Mouse (Mus musculus): ENCODE results near the gene Poc5. TPM values are rescaled to one million over a fixed set of nuclear protein-coding genes. Genes with fewer than 3 reads are reported as not detected.

Poc5 gene
- total RNA-seq, 2 experiments from 2014 or later = 28.2 to 30.9 TPM

- no peak for DNase-seq (ENCODE audit: extremely low spot score in 1 of 2, low spot score in 2 of 2)
- intact Hi-C loops (cut with DNase I) = no loop called here
Observed at GRCm38 (mm10) chr13:96424496-96425274, 36.6 kb downstream of the Poc5 start.

DNA sequence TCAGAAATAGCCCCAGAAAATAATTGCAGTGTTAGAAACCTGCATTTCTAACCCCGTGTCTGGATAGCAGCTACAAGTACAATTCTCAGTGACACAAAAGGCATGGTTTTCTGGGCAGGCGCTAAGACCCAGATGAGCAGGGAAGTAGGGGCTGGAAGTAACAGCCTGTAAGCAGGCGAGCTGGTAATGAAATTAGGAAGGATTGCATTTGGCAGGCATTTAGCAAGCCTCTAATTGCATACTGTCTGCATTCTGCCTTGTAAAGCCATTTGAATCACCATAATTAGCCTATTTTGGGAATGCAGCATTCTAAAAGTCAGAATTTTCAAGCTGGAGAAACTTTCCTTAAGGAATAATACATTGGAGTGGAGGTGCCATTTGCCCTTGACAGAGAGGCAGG, 38.0 kb downstream of the Poc5 start:
- DNase-seq (ENCODE audit: extremely low spot score in 1 of 2, low spot score in 2 of 2) = peak in 1 of 2 experiments; percentile 40
- intact Hi-C loops (cut with DNase I) = no loop called here

- no peak for DNase-seq (ENCODE audit: extremely low spot score in 1 of 2, low spot score in 2 of 2)
- intact Hi-C loops (cut with DNase I) = no loop called here
Observed at GRCm38 (mm10) chr13:96428531-96428930, 40.4 kb downstream of the Poc5 start.

- intact Hi-C loops (cut with DNase I) = loop anchor here (1.0 kb wide), 1 partner anchor 162 kb away; no protein-coding TSS in a partner anchor
- peak; percentile 75 to 90 for DNase-seq (ENCODE audit: extremely low spot score in 1 of 2, low spot score in 2 of 2)
Observed at GRCm38 (mm10) chr13:96431595-96432156, 43.6 kb downstream of the Poc5 start.

- intact Hi-C loops (cut with DNase I) = no loop called here
- no peak for DNase-seq (ENCODE audit: extremely low spot score in 1 of 2, low spot score in 2 of 2)
Observed at GRCm38 (mm10) chr13:96432376-96432811, 44.3 kb downstream of the Poc5 start.

- no peak for DNase-seq (ENCODE audit: extremely low spot score in 1 of 2, low spot score in 2 of 2)
- intact Hi-C loops (cut with DNase I) = no loop called here
Observed at GRCm38 (mm10) chr13:96433041-96433440, 44.9 kb downstream of the Poc5 start.

GRCm38 (mm10) chr13:96433648-96434190, 45.6 kb downstream of the Poc5 start:
- DNase-seq (ENCODE audit: extremely low spot score in 1 of 2, low spot score in 2 of 2) = no peak
- intact Hi-C loops (cut with DNase I) = no loop called here

DNA sequence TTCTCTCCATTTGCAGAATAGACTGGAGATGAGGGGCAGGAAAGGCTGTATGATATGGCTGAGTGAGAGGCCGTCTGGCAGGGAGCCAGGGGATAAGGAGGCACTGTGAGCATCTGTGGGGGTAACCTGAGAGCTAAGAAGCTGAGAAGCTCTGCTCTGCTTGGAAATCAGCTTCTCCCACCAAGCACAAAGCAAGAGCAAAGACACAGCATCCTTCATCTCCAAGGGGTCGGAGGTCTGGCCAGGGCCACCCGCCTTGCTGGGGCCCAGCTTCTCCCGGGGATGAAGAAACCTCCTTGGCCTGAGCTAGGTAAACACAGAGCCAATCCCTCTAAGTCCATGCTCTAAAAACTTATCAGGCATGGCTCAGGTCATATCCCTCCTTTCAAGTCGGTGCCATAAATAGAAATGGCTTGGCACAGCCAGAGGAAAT, 46.8 kb downstream of the Poc5 start:
- DNase-seq (ENCODE audit: extremely low spot score in 1 of 2, low spot score in 2 of 2) = no peak
- intact Hi-C loops (cut with DNase I) = no loop called here

DNA sequence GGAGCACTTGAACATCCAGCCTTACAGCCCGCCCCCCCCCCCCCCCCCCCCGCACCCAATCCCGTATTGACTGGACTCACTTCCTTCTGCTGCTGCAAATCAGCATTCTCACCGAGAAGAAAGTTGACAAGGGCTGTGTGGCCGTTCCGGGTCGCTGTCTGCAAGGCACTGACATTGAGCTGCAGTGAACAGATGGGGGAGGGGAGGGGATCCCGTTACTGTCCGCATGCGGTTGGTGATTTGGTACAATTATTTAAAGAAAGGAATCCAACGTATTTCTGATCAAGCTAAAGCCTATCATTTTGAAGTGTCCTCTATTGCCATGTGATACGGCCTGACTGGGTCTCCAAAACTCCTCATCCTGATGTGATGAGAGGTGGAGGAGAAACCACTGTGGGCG, 47.7 kb downstream of the Poc5 start:
- intact Hi-C loops (cut with DNase I) = no loop called here
- peak in 1 of 2 experiments; percentile 57 for DNase-seq (ENCODE audit: extremely low spot score in 1 of 2, low spot score in 2 of 2)

DNA sequence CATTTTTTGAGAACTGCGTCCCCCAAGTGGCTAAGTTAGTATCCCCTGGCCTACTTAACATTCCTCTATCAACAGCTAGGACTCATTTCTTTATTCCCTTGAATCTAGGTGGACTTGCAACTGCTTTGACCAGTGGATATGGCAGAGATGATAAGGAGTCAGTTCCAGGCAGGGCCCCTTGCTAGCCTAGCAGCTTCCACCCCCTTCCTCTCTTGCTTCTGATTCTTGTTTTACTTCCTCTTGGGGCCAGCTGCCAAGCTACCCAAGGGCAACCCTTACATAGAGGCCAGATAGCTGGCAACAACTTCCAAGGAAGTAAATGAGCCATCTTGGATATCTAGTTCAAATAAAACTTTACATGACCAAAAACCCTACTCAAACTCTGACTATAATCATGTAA, 48.8 kb downstream of the Poc5 start:
- no peak for DNase-seq (ENCODE audit: extremely low spot score in 1 of 2, low spot score in 2 of 2)
- intact Hi-C loops (cut with DNase I) = no loop called here

DNA sequence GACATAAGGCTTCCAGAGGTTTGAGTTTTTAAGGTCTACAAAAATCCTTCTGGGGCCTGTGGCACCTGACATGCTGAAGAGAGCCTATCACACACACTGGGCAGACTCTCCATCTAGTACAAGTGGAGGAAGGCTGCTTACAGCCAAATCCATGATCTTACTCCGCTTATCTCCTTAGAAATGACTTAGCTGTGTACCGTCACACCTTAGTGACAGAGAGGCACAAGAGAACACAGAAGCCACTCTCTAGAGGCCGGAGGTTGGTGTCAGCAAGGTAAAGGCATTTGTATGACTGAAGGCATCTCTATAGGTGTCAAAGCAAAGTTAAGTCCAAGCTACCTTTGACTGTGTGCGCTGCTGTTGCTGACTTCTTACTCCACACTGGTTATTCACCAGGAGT, 52.3 kb downstream of the Poc5 start:
- intact Hi-C loops (cut with DNase I) = no loop called here
- no peak for DNase-seq (ENCODE audit: extremely low spot score in 1 of 2, low spot score in 2 of 2)

- no peak for DNase-seq (ENCODE audit: extremely low spot score in 1 of 2, low spot score in 2 of 2)
- intact Hi-C loops (cut with DNase I) = no loop called here
Observed at GRCm38 (mm10) chr13:96450205-96450856, 62.2 kb downstream of the Poc5 start.

- no peak for DNase-seq (ENCODE audit: extremely low spot score in 1 of 2, low spot score in 2 of 2)
- intact Hi-C loops (cut with DNase I) = no loop called here
Observed at GRCm38 (mm10) chr13:96450869-96451268, 62.8 kb downstream of the Poc5 start.

- no peak for DNase-seq (ENCODE audit: extremely low spot score in 1 of 2, low spot score in 2 of 2)
- intact Hi-C loops (cut with DNase I) = no loop called here
Observed at GRCm38 (mm10) chr13:96451386-96452140, 63.5 kb downstream of the Poc5 start.

GRCm38 (mm10) chr13:96452621-96453020, 64.5 kb downstream of the Poc5 start:
- no peak for DNase-seq (ENCODE audit: extremely low spot score in 1 of 2, low spot score in 2 of 2)
- intact Hi-C loops (cut with DNase I) = no loop called here

GRCm38 (mm10) chr13:96454288-96454687, 66.2 kb downstream of the Poc5 start:
- DNase-seq (ENCODE audit: extremely low spot score in 1 of 2, low spot score in 2 of 2) = peak in 1 of 2 experiments; percentile 52
- intact Hi-C loops (cut with DNase I) = no loop called here

DNA sequence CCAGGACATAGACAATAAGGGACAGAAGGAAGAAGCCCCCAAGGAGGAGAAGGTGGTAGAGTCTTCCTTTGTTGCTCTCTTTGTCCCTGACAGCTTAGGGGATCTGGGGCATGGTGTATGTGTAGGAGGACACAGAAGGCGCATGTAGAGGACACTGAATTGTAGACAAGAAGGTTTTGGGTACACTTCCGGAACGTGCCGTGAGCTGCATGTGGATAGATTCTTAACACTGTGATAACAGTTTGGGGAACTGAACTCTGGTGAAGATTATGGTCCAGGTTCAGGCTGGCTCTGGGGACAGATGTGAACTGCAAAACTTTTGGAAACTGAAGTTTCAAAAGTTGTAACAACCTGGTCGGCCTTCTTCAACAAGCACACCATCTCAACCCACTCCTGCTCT, 69.5 kb downstream of the Poc5 start:
- intact Hi-C loops (cut with DNase I) = no loop called here
- no peak for DNase-seq (ENCODE audit: extremely low spot score in 1 of 2, low spot score in 2 of 2)

DNA sequence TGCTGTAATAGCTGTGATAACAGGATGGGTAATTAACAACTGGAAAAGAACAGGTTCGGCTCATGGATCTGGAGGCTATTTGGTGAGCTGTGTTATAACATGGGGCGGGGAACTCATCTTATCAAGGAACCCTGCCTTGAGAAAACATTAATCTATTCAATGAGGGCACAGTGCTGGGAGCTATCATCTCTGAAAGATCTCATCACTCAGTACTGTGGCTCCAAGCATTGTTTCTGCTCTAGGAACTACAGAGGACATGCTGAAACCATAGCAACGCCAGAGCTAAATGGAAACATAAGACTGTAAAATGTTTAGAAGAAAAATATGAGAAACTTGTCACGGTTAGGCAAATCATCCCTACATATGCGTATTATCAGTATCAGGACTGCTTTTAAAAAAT, 69.9 kb downstream of the Poc5 start:
- intact Hi-C loops (cut with DNase I) = no loop called here
- DNase-seq (ENCODE audit: extremely low spot score in 1 of 2, low spot score in 2 of 2) = no peak

GRCm38 (mm10) chr13:96458606-96459005, 70.5 kb downstream of the Poc5 start:
- intact Hi-C loops (cut with DNase I) = no loop called here
- DNase-seq (ENCODE audit: extremely low spot score in 1 of 2, low spot score in 2 of 2) = no peak

All from left cerebral cortex, postnatal 10 days (tissue).